Mouse (Mus musculus): ENCODE results near the gene Coq10b. TPM values are rescaled to one million over a fixed set of nuclear protein-coding genes. Genes with fewer than 3 reads are reported as not detected.

Gene Coq10b
- polyA plus RNA-seq, 1 experiment from 2014 or later = 18.7 TPM

Other genes with a start within 250 kb of the Coq10b start
- gene Ankrd44, start 126.4 kb upstream of the Coq10b start, polyA plus RNA-seq (2015; fragmentation: Nextera tagmentation; extraction: Ambion mirVana) = 7.5 and 9.7 TPM in 2 replicates
- gene Sf3b1, start 25.3 kb upstream of the Coq10b start, polyA plus RNA-seq (2015; fragmentation: Nextera tagmentation; extraction: Ambion mirVana) = 189 and 205 TPM in 2 replicates
- gene Hspe1, start 35.4 kb downstream of the Coq10b start, polyA plus RNA-seq (2015; fragmentation: Nextera tagmentation; extraction: Ambion mirVana) = 254 and 359 TPM in 2 replicates
- gene Hspd1, start 35.5 kb downstream of the Coq10b start, polyA plus RNA-seq (2015; fragmentation: Nextera tagmentation; extraction: Ambion mirVana) = 417 and 450 TPM in 2 replicates
- 105 and 109 TPM in 2 replicates for gene Mob4, start 78.5 kb downstream of the Coq10b start, polyA plus RNA-seq (2015; fragmentation: Nextera tagmentation; extraction: Ambion mirVana)
- gene Rftn2, start 174.0 kb downstream of the Coq10b start, polyA plus RNA-seq (2015; fragmentation: Nextera tagmentation; extraction: Ambion mirVana) = 9.4 and 10.3 TPM in 2 replicates
- gene Mars2, start 184.4 kb downstream of the Coq10b start, polyA plus RNA-seq (2015; fragmentation: Nextera tagmentation; extraction: Ambion mirVana) = 3.3 and 3.5 TPM in 2 replicates